Mouse (Mus musculus) cortical plate, adult 2 months (tissue): Measurements from ENCODE around the gene Spag17. TPM values are rescaled to one million over a fixed set of nuclear protein-coding genes. Genes with fewer than 3 reads are reported as not detected.

Experiments
- H3K27ac ChIP-seq: fragments of 200-500 bp; 2 replicates; pipeline ENCODE4 v1.5.1; 2012; ENCODE audit warnings: low read length, control low read depth, inconsistent platforms; ENCODE audit not compliant: insufficient read depth
- H3K4me1 ChIP-seq: fragments of 200-500 bp; 2 replicates; pipeline ENCODE4 v1.6.1; 2011; ENCODE audit warnings: low read length; ENCODE audit not compliant: control insufficient read depth, insufficient read depth
- H3K4me3 ChIP-seq: fragments of 200-500 bp; 2 replicates; pipeline ENCODE4 v1.5.1; 2011; ENCODE audit warnings: mild to moderate bottlenecking, low read length, control low read depth; ENCODE audit not compliant: insufficient read depth
- CTCF ChIP-seq: fragments of 200-500 bp; IDR thresholded peaks from 2 replicates; pipeline ENCODE4 v1.5.1; 2011; ENCODE audit warnings: mild to moderate bottlenecking, control low read depth, low read length; ENCODE audit not compliant: insufficient read depth; ENCODE audit errors: extremely low read depth
- POLR2A ChIP-seq: fragments of 200-500 bp; IDR thresholded peaks from 2 replicates; pipeline ENCODE4 v1.6.1; 2011; ENCODE audit warnings: mild to moderate bottlenecking, low read length, control low read depth; ENCODE audit not compliant: insufficient read depth; ENCODE audit errors: extremely low read depth
- polyA plus RNA-seq: library from polyadenylated mRNA; depleted of rRNA; stranded (reverse); fragments of >200 nt; gene quantifications from 2 replicates; pipeline ENCODE4 v1.2.3, GENCODE M21; 2012

Spag17 gene
- polyA plus RNA-seq, 1 experiment: 0.10 TPM

- Histone ChIP-seq H3K4me3 (peak overlapping the region; percentile 54; the same call in 1 of the 2 replicates), H3K27ac (no peak overlapping the region), H3K4me1 (peaks cover 6% of the 10 kb centered on the region; the same call in 1 of the 2 replicates)
- TF ChIP-seq POLR2A: no peak
- no peak for TF ChIP-seq CTCF
Observed at GRCm38 (mm10) chr3:100160682-100161445, 275.7 kb downstream of the Spag17 start.

GRCm38 (mm10) chr3:100161665-100162314, 276.6 kb downstream of the Spag17 start:
- Histone ChIP-seq H3K27ac (no peak overlapping the region), H3K4me1 (peaks cover 6% of the 10 kb centered on the region; the same call in 1 of the 2 replicates), H3K4me3 (peak overlapping the region; percentile 54)
- no peak for TF ChIP-seq POLR2A
- TF ChIP-seq CTCF: no peak

DNA sequence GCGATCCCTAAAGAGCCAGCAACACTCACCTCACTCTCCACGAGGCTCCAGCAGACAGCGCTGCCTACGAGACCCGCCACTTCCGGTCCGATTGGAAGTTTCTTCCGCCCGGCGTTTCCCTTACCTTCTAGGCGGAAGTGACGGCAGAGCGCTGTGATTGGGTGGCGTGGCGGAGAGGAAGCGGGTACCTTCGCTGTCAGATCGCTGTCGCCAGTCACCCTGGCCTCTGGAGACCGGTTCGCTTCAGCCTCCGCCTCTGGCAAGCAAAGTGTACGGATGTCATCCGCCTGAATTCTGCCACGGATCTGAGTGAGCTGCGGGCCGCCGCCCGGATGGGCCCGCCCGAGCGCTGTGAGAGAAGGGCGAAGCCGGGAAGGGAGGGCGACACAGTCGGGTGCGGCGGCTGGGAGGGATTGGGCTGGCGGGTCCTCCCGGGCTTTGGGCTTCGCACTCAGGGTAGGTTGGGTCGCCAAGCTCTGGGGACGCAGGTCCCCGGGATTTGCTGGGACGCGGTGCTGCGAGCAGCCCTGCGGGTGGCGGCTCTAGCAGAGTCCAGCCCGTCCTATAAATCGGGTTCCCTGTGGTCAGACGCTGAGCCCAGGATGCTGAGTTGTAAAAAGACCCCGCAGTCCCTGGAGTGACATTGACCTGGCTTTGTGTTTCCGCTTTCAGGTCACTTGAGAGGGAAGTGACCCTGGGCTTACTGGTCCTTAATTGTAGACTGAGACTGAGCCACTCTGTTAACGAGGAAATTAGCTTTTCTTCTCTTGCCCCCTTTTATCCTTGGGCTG, 277.3 kb downstream of the Spag17 start, which contains the start of the genes Gdap2 and Wdr3:
Gene Gdap2, plus strand, starts transcription at position 67 of the 791 bp plus-strand sequence.
Gene Wdr3, minus strand, starts transcription at position 93 of the 791 bp plus-strand sequence.
- TF ChIP-seq POLR2A: peak; percentile 99
- TF ChIP-seq CTCF: no peak
- H3K4me3 ChIP-seq: peak within 1 kb of the TSS; percentile 54
- H3K4me1 ChIP-seq: peaks cover 6% of the 10 kb centered on the region; the same call in 1 of the 2 replicates
- H3K27ac ChIP-seq: peak within 1 kb of the TSS; percentile 5; the same call in 1 of the 2 replicates

DNA sequence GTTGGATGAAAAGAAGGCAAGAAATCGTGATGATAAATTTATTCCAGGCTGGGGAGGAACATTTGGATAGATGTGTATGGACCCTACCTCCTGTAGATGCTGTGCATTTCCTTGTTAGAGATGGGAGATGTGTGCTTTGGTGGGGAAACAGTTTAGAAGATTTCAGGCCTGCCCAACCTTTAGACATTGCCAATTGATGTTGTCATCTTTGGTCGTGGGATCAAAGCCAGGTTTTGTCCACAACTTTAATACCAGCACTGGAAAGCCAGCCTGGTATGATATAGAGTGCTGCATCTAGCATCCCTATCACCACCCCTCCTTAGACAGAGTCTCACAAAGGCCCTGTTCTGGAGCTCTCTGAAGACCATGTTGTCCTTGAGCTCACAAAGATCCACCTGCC, 278.4 kb downstream of the Spag17 start:
- no peak overlapping the region for H3K4me3 ChIP-seq
- no peak for TF ChIP-seq CTCF
- no peak for TF ChIP-seq POLR2A
- no peak overlapping the region for H3K27ac ChIP-seq
- H3K4me1 ChIP-seq: peaks cover 6% of the 10 kb centered on the region; the same call in 1 of the 2 replicates

GRCm38 (mm10) chr3:100164991-100165390, 279.8 kb downstream of the Spag17 start:
- TF ChIP-seq POLR2A (no peak), CTCF (no peak)
- H3K4me1 ChIP-seq: peaks cover 6% of the 10 kb centered on the region; the same call in 1 of the 2 replicates
- no peak overlapping the region for H3K4me3 ChIP-seq
- H3K27ac ChIP-seq: no peak overlapping the region

DNA sequence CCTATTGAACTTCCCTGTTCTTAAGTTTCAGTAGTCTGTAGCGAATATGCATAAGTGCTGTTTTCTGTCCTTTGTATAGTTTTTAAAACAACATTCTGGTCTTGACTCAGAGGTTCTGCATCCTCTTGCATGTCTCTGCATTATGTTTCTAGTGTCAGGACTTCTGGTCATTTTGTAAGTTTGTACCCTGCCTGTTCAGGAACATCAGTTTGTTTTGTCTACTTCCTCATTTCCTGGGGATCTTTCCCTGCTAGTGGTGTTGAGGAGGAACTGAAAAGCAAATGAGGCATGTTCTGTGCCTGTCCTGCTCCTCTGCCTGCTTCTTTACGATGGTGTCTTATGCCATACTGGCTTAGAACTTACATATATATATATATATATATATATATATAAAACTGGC, 290.8 kb downstream of the Spag17 start:
- Histone ChIP-seq H3K4me3 (no peak overlapping the region), H3K4me1 (no peaks in the 10 kb centered on the region), H3K27ac (no peak overlapping the region)
- no peak for TF ChIP-seq POLR2A
- no peak for TF ChIP-seq CTCF

GRCm38 (mm10) chr3:100180471-100180870, 295.3 kb downstream of the Spag17 start:
- TF ChIP-seq POLR2A (no peak), CTCF (no peak)
- Histone ChIP-seq H3K4me1 (no peaks in the 10 kb centered on the region), H3K27ac (no peak overlapping the region), H3K4me3 (no peak overlapping the region)

DNA sequence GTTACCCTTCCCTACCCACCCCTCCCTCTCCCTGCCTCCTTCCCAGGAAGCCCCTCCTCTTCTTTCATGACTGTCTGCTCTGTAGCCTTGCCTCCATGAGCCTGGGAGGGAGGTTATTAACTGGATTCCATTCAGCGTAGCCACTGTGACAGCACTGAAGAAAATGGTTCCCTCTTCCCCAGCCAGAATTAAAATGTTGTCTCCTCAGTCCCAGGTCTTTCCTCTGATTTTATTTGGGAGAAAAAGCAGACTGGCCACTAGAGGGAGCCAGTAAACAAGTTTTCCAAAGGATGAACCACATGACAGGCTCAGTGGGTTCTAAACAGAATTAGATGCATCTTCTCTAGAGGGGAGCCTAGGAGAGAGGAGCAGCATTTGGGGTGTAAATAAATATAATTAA, 304.2 kb downstream of the Spag17 start:
- no peak overlapping the region for H3K4me3 ChIP-seq
- TF ChIP-seq CTCF (peak; percentile 56; the same call in 1 of the 2 replicates), POLR2A (no peak)
- H3K27ac ChIP-seq: no peak overlapping the region
- H3K4me1 ChIP-seq: peaks cover 1% of the 10 kb centered on the region; the same call in 1 of the 2 replicates

DNA sequence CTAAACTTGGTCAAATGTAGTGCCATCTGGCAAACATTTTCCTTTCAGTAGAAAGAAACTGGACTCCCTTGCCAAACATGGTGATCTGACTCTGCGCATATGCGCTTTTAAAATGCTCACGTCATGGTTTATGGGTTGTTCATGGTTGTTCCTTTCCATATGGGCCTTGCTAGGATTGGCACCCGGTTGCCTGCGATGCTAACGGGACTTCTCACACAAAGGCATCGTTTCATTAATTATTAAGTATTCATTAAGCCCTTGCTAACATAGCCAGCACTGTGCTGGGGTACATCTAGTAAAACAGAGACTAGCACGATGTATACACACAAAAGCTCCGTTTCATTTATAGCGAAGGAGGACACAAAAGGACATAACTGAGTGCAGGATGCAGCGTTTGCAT, 304.7 kb downstream of the Spag17 start:
- H3K27ac ChIP-seq: no peak overlapping the region

More for the DNA sequence above, 304.7 kb downstream of the Spag17 start:
- H3K4me1 ChIP-seq: peaks cover 1% of the 10 kb centered on the region; the same call in 1 of the 2 replicates
- no peak overlapping the region for H3K4me3 ChIP-seq
- TF ChIP-seq CTCF (no peak), POLR2A (no peak)
